Mouse (Mus musculus): Measurements from ENCODE around the gene Slc29a2.
A peak's percentile ranks its signal among the peaks of the same experiment; 100 is the strongest.

DNA sequence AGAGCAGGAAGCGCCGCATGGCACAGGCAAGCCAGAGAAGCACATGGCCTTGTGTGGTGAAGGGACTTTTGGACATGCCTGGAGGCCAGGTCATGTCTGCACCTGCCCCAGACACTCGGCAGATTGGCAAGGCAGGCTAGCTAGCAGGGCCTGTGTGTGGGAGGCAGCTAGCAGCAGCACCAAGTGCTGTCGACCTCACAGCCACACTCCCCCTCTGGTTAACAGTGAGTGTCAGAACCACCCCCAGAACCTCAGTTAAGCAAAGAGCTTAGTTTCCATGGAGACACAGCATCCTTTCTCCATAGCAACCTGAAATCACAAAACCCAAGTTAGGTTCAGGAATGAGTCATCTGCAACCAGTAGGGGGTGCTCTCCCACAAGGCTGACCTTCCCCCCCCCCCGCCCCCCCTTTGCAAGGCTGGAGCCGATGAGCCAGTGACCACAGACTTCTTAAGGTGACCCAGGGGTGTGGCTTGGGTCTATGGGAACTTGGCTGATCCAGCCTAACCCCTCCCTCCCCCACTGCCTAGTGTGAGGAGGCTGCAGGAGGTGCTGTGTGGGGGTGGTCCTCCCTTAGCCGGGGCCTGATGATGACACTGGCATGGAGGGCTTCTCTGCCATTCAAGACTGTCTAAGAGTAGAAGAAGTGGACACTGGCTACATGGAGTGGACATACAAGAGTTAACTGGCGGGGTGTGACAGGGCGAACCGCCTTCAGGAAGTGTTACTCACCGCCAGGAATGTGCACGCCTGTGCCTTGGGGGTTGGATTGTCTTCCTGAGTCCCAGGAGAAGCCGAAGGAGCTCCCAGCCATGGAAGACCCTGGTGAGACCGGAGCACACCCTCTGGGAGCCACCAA lies 26.6 kb downstream of the Slc29a2 start, which contains the start of gene Rin1:
- TF ChIP-seq CTCF (IDR thresholded peaks at IDR 0.05; ENCODE audit: low read depth) (peak; percentile 48), EP300 (IDR thresholded peaks at IDR 0.05; ENCODE audit: low read depth) (no peak)
